Mouse (Mus musculus): ENCODE data around the gene Zmpste24. TPM values are rescaled to one million over a fixed set of nuclear protein-coding genes. Genes with fewer than 3 reads are reported as not detected.
A peak's percentile ranks its signal among the peaks of the same experiment; 100 is the strongest.

Zmpste24 gene
- total RNA-seq, 2 experiments from 2014 or later = 23.3 to 24.5 TPM

DNA sequence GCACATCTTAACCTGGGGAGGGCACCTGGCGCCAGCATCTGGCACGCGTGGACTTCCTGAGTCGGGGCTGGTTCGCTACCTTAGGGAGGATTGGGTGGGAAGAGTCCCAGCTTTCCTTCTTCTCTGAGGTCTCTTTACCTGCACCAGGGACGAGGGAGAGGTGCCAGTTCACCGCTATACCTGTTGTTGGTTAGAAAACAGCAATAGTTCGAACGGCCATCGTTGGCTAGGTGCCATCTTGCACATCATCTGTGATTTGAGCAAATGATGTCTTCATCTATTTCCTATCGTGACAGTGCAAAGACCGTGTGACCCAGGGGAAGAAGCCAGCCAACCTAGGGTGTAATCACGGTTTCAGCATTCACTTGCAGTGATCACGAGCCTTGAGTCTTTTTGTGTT, 57.7 kb downstream of the Zmpste24 start:
- DNase-seq (ENCODE audit: low spot score in 2 of 2) = no peak
- intact Hi-C loops (cut with DNase I) = no loop called here

DNA sequence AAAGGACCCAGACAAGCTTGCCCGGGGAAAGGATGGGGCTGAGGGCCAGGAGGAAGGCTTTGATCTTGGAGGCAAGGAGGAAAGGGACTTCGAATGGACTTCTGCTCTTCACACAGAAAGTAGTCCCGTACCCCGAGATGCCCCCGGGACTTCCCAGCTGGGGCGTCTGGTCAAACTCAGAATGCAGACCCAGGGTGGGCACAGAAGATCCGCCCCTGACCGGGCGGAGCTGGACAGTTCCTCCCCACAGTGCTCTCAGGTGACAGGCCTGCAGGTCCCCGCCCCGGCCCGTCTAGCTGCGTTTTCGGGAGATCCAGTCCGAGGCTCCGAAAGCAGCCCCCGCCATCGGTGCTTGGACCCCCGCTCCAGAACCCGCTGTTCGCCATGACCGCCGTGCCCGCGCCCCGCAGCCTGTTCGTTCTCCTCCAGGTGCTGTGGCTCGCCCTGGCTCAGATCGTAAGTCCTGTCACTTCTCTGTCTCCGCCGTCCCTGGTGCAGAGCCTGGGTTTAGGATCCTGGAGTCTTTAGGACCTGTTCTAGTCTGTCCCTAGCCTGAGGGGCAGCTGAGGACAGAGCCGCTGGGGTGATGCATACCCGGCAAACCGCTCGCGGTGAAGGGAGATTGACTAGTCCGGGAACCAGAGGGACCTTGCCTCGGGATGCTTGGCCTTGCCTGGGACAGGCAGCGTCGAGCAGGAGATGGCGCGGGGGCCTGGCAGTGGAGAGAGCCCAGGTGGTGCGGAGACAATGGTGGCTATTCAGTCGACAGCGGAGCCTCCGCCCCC, 58.5 kb downstream of the Zmpste24 start, which contains the start of gene Col9a2:
Col9a2 (plus strand) TSS at position 55 of the 785 bp plus-strand sequence.
- DNase-seq (ENCODE audit: low spot score in 2 of 2) = no peak
- intact Hi-C loops (cut with DNase I) = no loop called here

DNA sequence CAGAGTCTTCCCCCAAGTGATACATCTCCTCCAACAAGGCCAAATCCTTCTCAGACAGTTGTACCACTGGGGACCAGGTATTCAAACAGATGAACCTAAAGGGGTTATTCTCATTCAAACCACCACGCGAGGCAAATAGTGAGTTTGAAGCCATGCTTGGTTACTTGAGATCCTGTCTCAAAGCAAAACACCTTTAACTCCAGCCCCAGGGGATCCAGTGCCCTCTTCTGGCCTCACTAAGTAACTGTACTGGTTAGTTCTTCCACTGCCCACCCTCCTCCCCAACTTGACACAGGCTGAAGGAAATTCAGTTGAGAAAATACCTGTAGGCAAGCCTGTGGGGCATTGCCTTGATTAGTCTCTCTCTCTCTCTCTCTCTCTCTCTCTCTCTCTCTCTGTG, 65.0 kb downstream of the Zmpste24 start:
- intact Hi-C loops (cut with DNase I) = no loop called here

DNA sequence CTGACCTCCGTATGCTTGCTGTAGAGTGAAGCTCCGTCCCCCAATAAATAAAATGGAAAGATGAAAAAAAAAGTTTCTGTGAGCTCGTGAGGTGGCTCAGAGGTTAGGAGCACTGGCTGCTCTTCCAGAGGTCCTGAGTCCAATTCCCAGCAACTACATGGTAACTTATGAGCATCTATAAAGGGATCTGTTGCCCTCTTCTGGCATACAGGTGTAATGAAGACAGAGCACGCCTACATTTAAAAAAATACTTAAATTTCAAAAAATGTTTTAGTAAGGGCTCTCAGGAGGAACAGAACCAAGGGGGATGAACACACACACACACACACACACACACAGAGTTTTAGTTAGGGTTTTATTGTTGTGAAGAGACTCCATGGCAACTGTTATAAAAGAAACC, 66.6 kb downstream of the Zmpste24 start:
- no peak for DNase-seq (ENCODE audit: low spot score in 2 of 2)
- intact Hi-C loops (cut with DNase I) = no loop called here

More for the DNA sequence above, 65.0 kb downstream of the Zmpste24 start:
- no peak for DNase-seq (ENCODE audit: low spot score in 2 of 2)

DNA sequence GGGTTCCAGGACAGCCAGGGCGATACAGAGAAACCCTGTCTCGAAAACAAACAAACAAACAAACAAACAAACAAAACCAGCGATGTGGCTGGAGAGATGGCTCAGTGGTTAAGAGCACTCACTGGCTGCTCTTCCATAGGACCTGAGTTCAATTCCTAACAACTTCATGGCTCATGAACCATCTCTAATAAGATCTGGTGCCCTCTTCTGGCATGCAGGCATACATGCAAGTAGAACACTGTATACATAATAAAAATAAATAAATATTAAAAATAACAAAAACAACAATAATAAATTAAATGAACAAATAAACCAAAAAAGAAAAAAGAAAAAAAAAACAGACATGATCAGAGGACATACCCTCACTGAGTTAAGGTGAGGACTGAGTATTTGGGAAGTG, 68.4 kb downstream of the Zmpste24 start:
- DNase-seq (ENCODE audit: low spot score in 2 of 2) = no peak
- intact Hi-C loops (cut with DNase I) = loop anchor here (2.0 to 10.0 kb wide), 2 partner anchors 41 to 205 kb away; no protein-coding TSS in a partner anchor

DNA sequence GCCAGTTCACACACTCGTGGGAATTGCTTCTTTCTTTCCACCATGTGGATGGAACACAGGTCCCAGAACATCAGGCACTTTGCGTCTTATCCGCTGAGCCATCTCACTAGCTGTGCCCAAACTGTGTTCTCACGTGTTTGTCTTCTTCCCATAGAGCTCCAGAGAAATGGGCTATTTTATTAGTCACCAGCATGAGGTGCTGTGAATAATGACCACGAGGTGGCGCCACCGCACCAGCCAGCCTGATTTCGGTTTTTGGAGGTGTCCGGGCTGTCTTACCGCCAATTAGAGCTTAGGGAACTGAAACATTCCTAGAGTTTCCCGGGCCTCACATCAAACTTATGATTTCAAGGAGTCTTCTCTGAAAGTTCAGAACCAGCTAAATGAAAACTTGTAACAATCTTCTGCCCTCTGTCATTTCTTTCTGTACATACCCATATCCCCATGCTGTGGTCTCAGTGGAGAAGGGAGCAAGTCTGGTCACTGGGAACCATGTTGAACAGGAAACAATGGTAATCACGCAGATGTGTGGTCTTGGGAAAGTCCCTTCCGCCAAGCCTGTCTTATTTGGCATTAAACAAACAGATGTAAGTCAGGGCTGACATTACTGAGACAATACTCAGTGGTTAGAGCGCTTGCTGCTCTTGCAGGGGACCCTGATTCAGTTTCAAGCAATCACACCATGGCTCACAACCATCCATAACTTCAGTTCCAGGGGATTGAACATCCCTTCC, 69.2 kb downstream of the Zmpste24 start:
- DNase-seq (ENCODE audit: low spot score in 2 of 2) = peak; percentile 58 to 64
- intact Hi-C loops (cut with DNase I) = loop anchor here (2.0 to 10.0 kb wide), 2 partner anchors 40 to 206 kb away; no protein-coding TSS in a partner anchor

DNA sequence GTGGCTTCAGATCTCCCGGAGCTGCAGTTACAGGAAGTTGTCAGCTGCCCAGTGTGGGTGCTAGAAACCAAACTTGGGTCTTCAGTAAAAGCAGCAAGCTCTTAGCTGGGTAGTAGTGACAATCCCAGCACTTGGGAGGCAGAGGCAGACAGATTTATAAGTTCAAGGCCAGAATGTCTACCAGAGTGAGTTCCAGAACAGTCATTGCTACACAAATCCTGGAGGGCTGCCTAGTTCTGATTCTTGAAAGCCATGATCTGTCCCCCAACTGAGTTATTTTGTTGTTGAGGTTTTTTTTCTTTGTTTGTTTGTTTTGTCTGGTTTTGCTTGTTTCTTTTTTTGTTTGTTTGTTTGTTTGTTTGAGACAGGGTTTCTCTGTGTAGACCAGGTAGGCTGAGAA, 69.9 kb downstream of the Zmpste24 start:
- intact Hi-C loops (cut with DNase I) = loop anchor here (2.0 to 10.0 kb wide), 2 partner anchors 39 to 207 kb away; no protein-coding TSS in a partner anchor

DNA sequence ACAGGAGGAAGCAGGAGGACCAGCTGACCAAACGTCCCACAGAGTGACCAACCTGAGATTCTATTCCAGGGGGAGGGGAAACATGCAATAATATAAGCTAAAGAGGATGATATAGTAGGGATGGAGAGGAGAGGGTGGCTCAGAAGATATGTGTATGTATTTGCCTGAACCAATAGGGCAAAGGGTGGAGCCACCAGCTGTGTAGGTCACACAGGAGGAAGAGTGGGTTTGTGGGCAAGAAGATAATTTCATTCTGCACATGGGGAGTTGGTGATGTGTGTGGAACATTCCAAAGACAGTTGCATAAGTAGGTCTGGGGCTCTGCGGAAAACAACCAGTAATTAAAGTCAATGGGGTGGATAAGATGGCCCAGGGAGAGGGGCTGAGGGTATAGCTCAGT, 72.4 kb downstream of the Zmpste24 start:
- intact Hi-C loops (cut with DNase I) = loop anchor here (10.0 kb wide), 1 partner anchor 209 kb away; no protein-coding TSS in a partner anchor
- no peak for DNase-seq (ENCODE audit: low spot score in 2 of 2)

More for the DNA sequence above, 69.9 kb downstream of the Zmpste24 start:
- no peak for DNase-seq (ENCODE audit: low spot score in 2 of 2)

DNA sequence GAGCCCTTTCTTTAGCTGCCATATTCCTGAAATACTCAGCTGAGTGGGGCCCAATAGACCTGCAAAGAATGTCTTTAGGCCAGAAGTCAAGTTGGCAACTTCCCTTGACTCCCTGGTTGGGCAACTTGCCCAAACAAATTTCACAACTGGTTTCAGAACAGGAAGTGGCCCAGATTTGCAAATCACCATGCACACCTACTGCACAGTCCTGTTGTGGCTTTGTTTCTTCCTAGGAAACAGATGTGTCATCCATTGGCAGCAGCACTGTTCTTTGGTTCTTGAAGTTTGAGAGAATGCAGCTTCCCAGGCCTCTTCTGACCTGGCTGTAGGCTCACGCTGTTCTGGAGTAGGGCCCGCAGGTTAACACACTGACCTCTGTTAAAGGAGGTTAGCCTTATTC, 74.1 kb downstream of the Zmpste24 start:
- DNase-seq (ENCODE audit: low spot score in 2 of 2) = no peak
- intact Hi-C loops (cut with DNase I) = loop anchor here (10.0 kb wide), 1 partner anchor 211 kb away; no protein-coding TSS in a partner anchor

DNA sequence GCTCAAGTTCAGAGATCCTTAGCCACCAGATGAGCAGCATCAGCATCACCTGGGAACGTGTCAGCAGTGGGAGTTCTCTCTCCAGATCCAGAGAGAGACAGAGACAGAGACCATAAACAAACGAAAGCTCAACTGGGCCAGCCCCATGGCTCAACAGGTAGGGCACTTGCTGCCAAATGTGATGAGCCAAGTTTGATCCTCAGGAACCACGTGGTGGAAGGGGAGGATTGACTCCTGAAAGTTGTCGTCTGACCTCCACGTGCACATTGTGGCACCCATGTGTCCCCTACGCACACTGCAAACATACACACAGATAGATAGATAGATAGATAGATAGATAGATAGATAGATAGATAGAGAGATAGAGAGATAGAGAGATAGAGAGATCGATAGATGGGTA, 74.6 kb downstream of the Zmpste24 start:
- no peak for DNase-seq (ENCODE audit: low spot score in 2 of 2)
- intact Hi-C loops (cut with DNase I) = loop anchor here (10.0 kb wide), 1 partner anchor 211 kb away; no protein-coding TSS in a partner anchor

DNA sequence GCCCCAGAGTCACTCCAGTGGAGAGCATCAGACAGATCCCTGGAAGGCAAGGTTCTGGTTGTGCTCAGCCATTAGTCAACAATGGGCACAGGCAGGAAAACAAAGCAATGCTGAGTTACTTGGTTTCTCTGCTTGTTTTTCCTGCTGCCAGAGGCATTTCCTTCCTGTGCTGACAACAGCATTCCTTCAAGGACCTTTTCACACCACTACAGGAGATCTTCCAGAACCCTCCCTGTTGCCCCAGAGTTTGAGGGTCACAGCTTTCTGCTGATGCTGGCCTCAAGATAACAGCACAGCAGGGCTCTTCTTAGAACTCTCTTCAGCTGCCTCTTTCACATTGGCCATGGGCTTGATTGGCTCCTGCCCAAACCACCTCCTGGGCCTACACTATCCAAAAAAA, 76.1 kb downstream of the Zmpste24 start:
- intact Hi-C loops (cut with DNase I) = loop anchor here (10.0 kb wide), 1 partner anchor 213 kb away; no protein-coding TSS in a partner anchor
- no peak for DNase-seq (ENCODE audit: low spot score in 2 of 2)

DNA sequence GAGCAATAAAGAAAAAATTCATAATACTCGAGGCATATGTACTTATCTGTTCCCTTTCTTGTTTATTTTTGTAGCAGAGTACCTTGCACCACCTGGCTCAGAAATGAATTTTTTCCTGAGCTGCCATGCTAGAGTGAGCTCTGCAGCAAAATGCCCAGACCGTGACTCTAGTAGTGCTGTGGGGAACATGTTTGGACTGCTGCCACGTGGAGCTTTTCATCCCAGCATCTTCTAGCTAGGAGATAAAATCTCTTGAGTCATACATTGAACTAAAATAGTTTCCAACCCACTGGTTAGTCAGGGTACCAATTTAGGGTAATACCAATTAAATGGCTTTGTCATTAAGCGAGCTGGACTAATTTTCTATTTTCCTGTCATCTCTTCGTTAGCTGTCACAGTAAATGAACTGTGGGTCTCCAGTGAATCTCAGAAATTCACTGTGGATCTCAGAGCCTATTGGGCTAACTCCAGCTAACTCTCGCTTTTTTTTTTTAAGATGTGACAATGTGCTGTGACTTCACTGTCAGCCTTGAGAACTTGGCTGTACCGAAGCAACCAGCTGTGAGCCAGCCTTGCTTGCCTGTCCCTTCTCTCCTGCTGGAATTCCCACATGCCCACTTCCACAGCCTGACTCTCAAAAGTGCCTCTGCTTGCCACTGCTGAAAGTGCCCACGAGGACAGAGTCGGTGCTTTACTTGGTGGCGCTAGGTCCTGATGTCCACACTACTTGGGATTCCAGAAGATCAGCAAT, 77.8 kb downstream of the Zmpste24 start:
- peak in 1 of 2 experiments; percentile 53 for DNase-seq (ENCODE audit: low spot score in 2 of 2)
- intact Hi-C loops (cut with DNase I) = loop anchor here (10.0 kb wide), 1 partner anchor 215 kb away; no protein-coding TSS in a partner anchor

DNA sequence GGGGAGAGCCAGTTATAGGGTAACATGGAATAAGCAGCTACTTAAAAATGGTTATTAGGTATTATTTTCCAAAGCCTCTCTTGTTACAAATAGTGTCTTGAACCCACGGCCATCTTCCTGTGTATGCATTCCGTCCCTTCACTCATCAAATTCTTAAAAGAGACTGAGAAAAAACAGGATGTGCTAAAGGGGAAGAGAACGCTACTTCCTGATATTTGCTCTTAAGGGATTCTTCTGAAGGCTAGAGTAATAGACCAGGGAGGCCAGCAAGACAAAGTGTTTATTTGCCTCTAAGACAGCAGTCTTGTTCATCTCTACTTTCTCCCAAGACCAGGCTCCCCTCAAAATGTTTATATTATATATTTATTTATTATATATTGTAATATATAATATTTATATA, 79.8 kb downstream of the Zmpste24 start:
- intact Hi-C loops (cut with DNase I) = no loop called here
- DNase-seq (ENCODE audit: low spot score in 2 of 2) = no peak

DNA sequence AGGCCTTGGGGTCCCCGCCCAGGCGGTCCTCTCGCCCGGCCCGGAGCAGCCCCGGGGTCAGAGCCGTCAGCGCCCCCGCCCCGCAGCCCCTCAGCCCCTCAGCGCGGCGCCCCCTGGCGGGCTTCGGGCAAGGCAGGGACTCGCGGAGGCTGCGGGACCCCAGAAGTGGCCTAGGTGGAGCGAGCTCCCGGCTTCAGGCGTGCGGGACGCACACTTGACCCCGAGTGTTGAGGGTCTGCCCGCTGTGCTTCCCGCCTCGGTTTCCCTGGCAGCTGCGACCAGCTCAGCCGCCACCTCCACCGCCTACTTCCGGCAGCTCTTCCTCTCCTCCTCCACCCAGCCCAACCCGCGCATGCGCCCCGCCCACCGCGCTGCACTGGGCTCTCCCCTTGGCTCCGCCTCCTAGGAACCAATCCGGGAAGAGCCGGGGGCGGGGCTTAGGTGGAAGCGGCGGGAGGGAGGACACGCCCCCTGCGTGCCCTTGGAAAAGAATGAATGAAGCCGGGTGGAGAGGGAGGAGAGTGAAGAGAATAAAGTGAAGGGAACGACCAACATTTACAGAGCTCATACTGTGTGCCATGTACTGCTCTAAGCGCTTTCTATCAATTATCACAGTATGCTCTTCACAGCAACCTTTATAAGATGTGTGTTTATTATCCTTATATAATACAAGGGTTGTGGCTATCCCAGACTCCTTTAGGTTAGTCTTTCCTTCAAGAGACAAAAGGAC, 80.9 kb downstream of the Zmpste24 start, which contains the start of gene Smap2:
Smap2 (minus strand) TSS at position 320 of the 730 bp plus-strand sequence.
- intact Hi-C loops (cut with DNase I) = no loop called here
- peak; percentile 98 to 99 for DNase-seq (ENCODE audit: low spot score in 2 of 2)

DNA sequence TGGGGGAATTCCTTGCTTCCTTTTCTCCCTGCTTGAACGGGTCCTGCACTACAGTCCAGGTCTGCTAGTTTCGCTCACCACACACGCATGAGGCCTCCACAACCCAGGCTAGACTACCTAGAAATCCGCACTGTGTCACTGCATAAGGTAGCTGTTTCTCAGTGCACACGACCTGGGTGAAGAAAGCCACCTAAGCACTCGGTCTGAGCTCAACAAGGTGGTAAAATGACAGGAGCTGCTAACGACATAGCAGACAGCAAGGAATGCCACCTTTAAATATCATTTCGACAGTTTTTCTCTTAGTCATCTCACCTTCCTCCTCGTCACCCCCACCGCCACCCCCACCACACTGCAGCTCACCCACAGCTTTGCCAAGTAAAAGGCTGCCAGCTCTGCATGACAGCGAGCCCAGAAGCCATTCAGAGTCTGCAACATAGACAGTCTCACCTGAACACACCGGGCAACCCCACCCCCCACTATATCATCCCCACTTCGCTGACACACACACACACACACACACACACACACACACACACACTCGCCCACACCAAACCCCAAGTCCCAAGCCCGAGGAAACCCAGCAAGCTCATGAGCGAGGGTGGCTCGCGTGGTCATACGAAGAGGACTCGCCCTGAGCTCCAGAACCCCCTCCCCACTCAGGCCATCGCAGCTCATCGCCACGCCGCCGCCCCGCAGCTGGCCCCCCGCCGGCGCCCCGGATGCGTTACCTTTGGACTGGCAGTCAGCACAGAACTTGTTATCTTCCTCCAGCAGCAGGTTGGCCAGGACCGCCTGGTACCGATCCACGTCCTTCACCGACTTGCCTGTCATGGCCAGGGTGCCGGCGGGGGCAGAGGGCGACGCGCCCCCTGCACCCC, 81.8 kb downstream of the Zmpste24 start:
- intact Hi-C loops (cut with DNase I) = no loop called here
- DNase-seq (ENCODE audit: low spot score in 2 of 2) = peak; percentile 45 to 49

DNA sequence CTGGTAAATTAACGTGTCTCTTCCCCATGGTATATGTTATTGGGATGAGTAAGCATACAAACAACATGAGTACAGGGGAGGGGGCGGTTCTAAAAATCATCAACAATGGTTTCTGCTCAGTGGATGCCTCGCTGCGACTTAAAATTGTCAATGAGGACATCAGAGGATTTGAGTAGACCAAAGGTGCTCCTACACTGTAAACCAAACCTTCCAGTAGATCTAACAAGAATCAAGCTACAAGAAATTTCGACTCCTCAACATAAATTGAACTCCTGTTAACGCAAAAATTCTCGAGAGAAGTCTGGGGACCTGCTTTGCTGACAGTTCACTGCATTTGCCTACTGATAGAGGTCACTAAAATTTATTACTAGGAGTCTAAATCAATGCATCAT, 82.8 kb downstream of the Zmpste24 start:
- intact Hi-C loops (cut with DNase I) = loop anchor here (1.0 kb wide), 1 partner anchor 27 kb away; no protein-coding TSS in a partner anchor
- DNase-seq (ENCODE audit: low spot score in 2 of 2) = no peak

DNA sequence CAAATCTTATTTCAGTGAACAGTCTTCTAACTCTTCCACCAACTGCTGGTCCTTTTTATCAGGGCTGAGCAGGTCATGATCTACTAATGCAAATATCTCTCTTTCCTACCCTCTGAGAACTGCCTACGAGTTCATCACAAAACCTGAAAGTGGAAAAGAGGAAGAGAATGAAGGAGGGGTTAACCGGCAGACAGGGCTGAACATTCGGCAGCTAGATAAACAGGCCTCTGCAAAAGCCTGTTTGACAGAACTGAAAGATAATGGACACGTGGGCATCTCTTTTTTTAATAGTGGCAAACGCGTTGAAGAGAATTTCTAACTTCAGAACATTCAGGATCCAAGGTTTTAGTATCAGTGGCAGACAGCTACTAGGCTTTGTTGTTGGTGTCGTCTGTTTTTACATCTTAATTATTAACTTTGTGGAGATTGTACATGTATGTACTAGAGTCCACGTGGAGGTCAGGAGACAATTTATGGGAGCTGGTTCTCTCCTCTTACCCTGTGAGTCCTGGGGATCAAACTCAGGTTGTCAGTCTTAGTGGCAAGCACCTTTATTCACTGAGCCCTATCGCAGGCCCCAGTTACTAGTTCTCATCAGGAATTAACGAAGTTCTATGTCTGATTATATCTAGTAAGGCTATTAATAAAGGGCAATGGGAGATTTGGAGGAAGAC, 83.3 kb downstream of the Zmpste24 start:
- intact Hi-C loops (cut with DNase I) = loop anchor here (1.0 kb wide), 1 partner anchor 26 kb away; no protein-coding TSS in a partner anchor
- no peak for DNase-seq (ENCODE audit: low spot score in 2 of 2)
